Mouse (Mus musculus) kidney, embryonic 14.5 days (tissue): ENCODE measurements at regions not wholly inside any gene's neighbourhood (a gene's known extent, or its start where the extent isn't known, plus 50 kb on each side); places are given as distances from the start of the nearest gene placed in this dataset.

Experiments
- ATAC-seq: fragments of 200-750 bp; cut with Nextera tagmentation; 2 replicates; pipeline ENCODE4 v1.8.0; 2017; ENCODE audit warnings: moderate number of reproducible peaks, mild to moderate bottlenecking, moderate TSS enrichment, moderate library complexity; ENCODE audit not compliant: low FRiP score, low TSS enrichment
- H3K27ac ChIP-seq: fragments of 300-500 bp; sonication (generic); 2 replicates; pipeline ENCODE4 v1.5.1; 2014; ENCODE audit warnings: low read depth, mild to moderate bottlenecking, low read length, moderate library complexity, mixed read lengths
- H3K27me3 ChIP-seq: fragments of 300-500 bp; sonication (generic); 2 replicates; pipeline ENCODE4 v1.6.1; 2014; ENCODE audit warnings: mild to moderate bottlenecking, low read length; ENCODE audit not compliant: control insufficient read depth, insufficient read depth
- H3K36me3 ChIP-seq: fragments of 300-500 bp; sonication (generic); 2 replicates; pipeline ENCODE4 v1.6.1; 2014; ENCODE audit warnings: low read length, mixed read lengths; ENCODE audit not compliant: control insufficient read depth, insufficient read depth
- H3K4me1 ChIP-seq: fragments of 300-500 bp; sonication (generic); 2 replicates; pipeline ENCODE4 v1.6.1; 2014; ENCODE audit warnings: low read length, mixed read lengths; ENCODE audit not compliant: control insufficient read depth, insufficient read depth
- H3K4me2 ChIP-seq: fragments of 300-500 bp; sonication (generic); replicated peaks from 2 replicates; pipeline ENCODE4 v1.6.1; 2014; ENCODE audit warnings: low read depth, mild to moderate bottlenecking, low read length
- H3K4me3 ChIP-seq: fragments of 300-500 bp; sonication (generic); 2 replicates; pipeline ENCODE4 v1.5.1; 2014; ENCODE audit warnings: mild to moderate bottlenecking, low read length
- H3K9ac ChIP-seq: fragments of 300-500 bp; sonication (generic); 2 replicates; pipeline ENCODE4 v1.6.1; 2014; ENCODE audit warnings: low read depth, mild to moderate bottlenecking, low read length, moderate library complexity
- H3K9me3 ChIP-seq: fragments of 300-500 bp; sonication (generic); 2 replicates; pipeline ENCODE4 v1.6.1; 2016; ENCODE audit warnings: low read length; ENCODE audit not compliant: control insufficient read depth
- WGBS: fragments of 180-500 bp; shearing (Covaris S2); extraction: QIAGEN DNeasy Blood & Tissue Kit; methylation state at CpG from one replicate; pipeline ENCODE4 v1.1.7; 2014; 5-methylcytosine and 5-hydroxymethylcytosine counted together

DNA sequence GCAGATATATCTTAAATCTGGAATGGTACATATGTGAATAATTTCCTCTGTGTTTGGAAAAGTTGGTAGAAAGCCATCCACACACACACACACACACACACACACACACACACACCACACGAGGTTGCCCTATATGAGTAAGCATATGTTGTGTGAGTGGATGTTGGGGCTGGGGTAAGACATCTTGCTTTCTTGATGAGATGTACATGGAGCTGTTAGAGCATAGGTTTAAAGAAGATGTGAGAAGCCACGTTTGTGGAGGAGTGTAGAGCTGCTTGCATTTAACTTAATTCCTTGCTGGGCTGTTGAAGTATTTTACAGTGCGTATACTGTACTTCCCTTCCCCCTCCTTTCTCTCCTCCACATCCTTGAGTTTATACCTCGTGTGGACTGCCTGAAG lies 147.8 kb downstream of the Vrk1 start:
- H3K4me3 ChIP-seq, result no peak overlapping the region
- no peaks in the 10 kb centered on the region for H3K9me3 ChIP-seq
- 65% methylated on average over 4 of the region's 4 CpGs for WGBS
- H3K4me1 ChIP-seq, result no peaks in the 10 kb centered on the region
- ATAC-seq, result no peak
- H3K27ac ChIP-seq, result no peak overlapping the region
- H3K9ac ChIP-seq, result no peak overlapping the region
- no peaks in the 10 kb centered on the region for H3K36me3 ChIP-seq
- no peak overlapping the region for H3K4me2 ChIP-seq
- H3K27me3 ChIP-seq, result no peaks in the 10 kb centered on the region

DNA sequence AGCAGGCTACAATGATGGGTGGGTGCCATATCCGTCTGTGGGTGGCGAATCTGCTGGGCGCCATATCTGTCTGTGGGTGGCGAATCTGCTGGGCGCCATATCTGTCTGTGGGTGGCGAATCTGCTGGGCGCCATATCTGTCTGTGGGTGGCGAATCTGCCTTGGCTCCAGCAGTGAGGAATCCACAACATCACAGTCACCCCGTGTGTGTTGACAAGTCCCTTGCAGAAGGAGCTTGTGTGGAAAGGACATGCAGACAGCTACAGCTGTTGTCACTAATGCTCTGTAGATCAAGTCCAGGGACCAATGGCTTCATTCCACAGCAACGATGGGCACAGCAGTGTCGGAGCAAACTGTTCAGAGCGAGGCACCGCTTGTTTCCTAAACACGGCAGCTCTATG lies 148.6 kb downstream of the Vrk1 start:
- Histone ChIP-seq H3K4me1 (no peaks in the 10 kb centered on the region), H3K9me3 (no peaks in the 10 kb centered on the region), H3K36me3 (no peaks in the 10 kb centered on the region), H3K9ac (no peak overlapping the region), H3K27ac (no peak overlapping the region), H3K27me3 (no peaks in the 10 kb centered on the region), H3K4me3 (no peak overlapping the region), H3K4me2 (no peak overlapping the region)
- WGBS, result 91% methylated on average over 14 of the region's 14 CpGs
- ATAC-seq, result no peak

DNA sequence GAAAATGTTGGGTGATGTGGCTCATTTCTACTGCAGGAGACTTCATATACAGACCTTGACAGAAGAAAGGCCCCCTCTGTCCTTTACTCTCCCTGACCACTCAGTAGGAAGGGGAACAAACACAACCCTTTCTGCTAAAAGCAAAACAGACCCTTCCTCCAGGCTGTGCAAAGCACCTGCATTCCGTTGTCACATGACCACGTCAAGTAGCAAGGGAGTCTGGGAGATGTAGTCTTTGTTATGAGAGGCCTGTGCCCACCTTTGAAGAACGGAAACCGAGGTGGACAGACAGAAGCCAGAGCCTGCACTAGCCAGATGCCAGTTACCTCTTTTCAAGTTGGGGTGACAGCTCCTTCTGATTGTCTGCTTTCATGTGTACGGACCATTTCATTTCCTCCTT lies 161.3 kb downstream of the Vrk1 start:
- no peak for ATAC-seq
- 61% methylated on average over 5 of the region's 5 CpGs for whole genome bisulfite sequencing
- no peaks in the 10 kb centered on the region for H3K9me3 ChIP-seq
- H3K9ac ChIP-seq, result no peak overlapping the region
- no peaks in the 10 kb centered on the region for H3K36me3 ChIP-seq
- H3K27ac ChIP-seq, result no peak overlapping the region
- peaks cover 24% of the 10 kb centered on the region for H3K27me3 ChIP-seq
- peaks cover 5% of the 10 kb centered on the region; the same call in 1 of the 2 replicates for H3K4me1 ChIP-seq
- no peak overlapping the region for H3K4me2 ChIP-seq
- no peak overlapping the region for H3K4me3 ChIP-seq

DNA sequence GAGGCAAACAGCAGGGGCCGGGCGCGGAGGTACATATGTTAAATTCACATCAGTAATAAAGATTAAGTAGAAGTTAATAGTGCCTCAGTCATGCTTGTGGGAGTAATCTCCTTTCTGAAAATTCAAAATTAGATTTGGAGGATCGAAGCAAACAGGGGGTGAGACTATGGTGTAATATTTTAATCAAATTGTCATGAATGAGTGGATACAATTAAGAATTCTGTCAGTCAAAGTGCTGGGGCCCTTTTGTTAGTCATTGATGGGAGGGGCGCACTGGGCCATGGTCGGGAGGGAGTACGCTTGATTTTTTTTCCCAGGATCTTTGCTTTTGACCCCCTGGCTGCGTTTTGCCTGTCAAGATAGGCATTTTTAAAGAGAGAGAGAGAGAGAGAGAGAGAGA lies 163.2 kb downstream of the Vrk1 start:
- no peaks in the 10 kb centered on the region for H3K9me3 ChIP-seq
- no peak overlapping the region for H3K27ac ChIP-seq
- no peak overlapping the region for H3K4me3 ChIP-seq
- no peak overlapping the region for H3K9ac ChIP-seq
- H3K27me3 ChIP-seq, result peaks cover 24% of the 10 kb centered on the region
- 23% methylated on average over 8 of the region's 8 CpGs for WGBS
- ATAC-seq, result no peak
- no peak overlapping the region for H3K4me2 ChIP-seq
- H3K36me3 ChIP-seq, result no peaks in the 10 kb centered on the region
- H3K4me1 ChIP-seq, result peaks cover 5% of the 10 kb centered on the region; the same call in 1 of the 2 replicates

DNA sequence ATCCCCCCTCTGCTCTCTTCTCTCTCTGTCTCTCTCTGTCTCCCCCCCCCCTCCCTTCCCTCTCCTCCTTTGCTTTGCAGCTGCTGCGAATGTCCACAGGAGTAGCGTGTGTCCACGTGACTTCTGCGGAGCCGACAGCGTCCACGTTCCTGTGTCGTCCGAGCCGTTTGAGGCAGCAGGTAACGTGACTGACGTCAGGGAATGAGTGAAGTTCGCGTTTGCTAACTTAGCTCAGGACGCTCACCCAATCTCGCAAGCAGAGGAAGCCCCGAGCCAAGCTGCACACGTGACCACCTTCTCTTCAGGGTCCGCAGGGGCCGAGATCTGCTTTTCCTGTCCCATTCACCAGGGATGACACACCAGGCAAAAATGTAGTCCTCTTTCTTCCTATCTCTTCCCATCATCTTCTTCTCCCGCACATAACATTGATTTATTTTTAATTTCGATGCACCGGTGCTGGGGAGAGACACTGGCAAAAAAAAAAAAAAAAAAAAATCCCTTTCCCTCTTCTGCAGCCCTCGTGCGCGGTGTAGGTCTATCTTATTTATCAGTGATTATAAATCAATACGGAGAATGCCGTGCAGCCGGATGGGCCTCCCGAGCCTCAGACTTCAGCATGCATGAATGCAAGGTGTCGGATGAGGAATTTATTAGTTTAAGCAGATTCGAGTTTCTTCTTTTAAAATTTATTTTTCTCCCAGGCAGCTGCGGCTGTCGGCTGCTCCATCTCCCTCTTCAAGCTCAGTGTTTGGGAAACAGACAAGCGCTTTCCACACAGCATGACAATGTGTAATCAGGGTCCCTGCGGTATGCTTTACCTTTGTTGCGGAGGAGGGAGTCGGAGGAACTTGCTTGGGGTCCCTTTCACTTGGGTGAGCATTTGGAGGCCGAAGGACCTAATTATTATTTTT lies 164.3 kb downstream of the Vrk1 start:
- ATAC-seq, result peak; percentile 55; the same call in 1 of the 2 replicates
- Histone ChIP-seq H3K36me3 (no peaks in the 10 kb centered on the region), H3K27me3 (peaks cover 24% of the 10 kb centered on the region), H3K4me1 (peaks cover 5% of the 10 kb centered on the region; the same call in 1 of the 2 replicates), H3K4me3 (peak overlapping the region; percentile 43), H3K27ac (no peak overlapping the region), H3K9me3 (no peaks in the 10 kb centered on the region), H3K4me2 (peak overlapping the region; percentile 74), H3K9ac (peak overlapping the region; percentile 18; the same call in 1 of the 2 replicates)
- under 1% methylated on average over 39 of the region's 39 CpGs for whole genome bisulfite sequencing

DNA sequence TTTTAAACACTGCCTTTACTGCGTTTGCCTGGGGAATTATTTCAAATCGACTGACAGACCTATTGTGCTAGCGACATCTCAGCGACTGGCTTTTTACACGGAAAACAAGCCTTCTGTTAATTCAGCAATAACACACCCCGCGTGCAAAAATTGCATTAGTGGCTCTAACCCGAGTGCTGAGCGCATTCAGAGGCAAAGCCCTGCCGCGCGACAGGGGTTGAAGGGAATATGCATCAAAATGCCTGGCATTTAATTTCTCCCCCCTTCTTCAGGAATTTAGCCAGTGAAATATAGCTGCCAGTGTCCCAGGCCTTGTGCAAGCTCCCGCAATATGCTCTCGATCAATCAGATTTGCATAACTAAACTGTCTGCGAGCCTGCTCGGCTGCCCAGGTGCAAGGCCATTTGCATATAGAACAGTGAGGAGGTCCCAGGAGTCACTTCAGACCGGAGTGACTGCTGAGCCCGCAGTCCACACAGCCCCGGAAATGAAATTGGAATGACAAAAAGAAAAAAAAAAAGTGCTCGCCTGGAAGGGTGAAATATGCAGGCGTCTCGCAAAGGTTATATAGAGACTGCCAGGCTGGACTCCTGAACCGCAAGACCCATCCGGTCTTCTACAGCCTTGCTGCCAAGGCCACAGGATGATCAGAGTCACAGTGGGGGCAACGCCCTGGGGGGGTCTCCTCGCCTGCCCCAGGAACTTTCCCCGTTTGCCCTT lies 165.1 kb downstream of the Vrk1 start:
- 3% methylated on average over 27 of the region's 27 CpGs for WGBS
- Histone ChIP-seq H3K9me3 (no peaks in the 10 kb centered on the region), H3K4me1 (peaks cover 5% of the 10 kb centered on the region; the same call in 1 of the 2 replicates), H3K4me2 (peak overlapping the region; percentile 74), H3K9ac (no peak overlapping the region; the same call in 1 of the 2 replicates), H3K27ac (no peak overlapping the region), H3K27me3 (peaks cover 24% of the 10 kb centered on the region), H3K36me3 (no peaks in the 10 kb centered on the region), H3K4me3 (peak overlapping the region; percentile 43)
- ATAC-seq, result no peak

DNA sequence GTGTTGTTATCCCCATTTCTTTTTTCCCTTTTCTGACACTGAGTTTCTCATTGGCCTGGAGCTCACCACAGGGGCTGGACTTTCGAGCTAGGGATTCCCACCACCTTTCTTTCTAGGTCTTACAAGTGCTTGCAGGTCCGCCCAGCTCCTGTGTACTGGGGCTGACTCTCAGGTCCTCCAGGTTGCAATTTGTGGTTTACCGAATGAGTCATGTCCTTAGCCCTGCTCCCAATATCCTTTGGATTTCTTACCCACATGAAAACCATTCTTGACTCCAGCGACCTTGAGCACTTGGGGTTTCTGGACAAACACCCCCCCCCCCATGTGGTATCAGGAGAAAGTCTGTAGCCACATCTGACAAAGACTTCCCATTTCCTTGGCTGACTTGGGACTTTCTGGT lies 167.3 kb downstream of the Vrk1 start:
- no peak overlapping the region for H3K27ac ChIP-seq
- H3K36me3 ChIP-seq, result no peaks in the 10 kb centered on the region
- no peaks in the 10 kb centered on the region for H3K9me3 ChIP-seq
- ATAC-seq, result no peak
- H3K9ac ChIP-seq, result no peak overlapping the region
- H3K27me3 ChIP-seq, result peaks cover 20% of the 10 kb centered on the region
- WGBS, result 73% methylated on average over 4 of the region's 4 CpGs
- H3K4me2 ChIP-seq, result no peak overlapping the region
- peaks cover 5% of the 10 kb centered on the region; the same call in 1 of the 2 replicates for H3K4me1 ChIP-seq
- H3K4me3 ChIP-seq, result no peak overlapping the region

DNA sequence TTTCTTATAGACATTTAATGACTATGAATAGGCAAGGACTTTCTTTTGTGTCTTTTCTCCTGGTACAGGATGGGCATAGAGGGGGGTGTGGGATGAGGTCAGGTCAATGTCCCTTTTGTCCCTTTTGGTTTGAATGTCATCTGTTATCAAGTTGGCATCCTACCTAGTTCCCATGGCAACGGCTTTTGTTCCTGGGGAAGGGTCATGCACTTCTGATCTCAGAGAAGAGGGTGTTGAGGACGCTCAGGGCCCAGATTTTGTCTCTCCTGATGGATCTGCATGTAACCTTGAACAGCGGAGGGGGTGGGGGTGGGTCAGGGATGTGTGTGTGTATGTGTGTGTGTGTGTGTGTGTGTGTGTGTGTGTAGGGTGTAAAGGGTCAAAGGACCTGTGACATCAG lies 167.8 kb downstream of the Vrk1 start:
- H3K4me3 ChIP-seq, result no peak overlapping the region
- ATAC-seq, result no peak
- WGBS, result 76% methylated on average over 3 of the region's 3 CpGs
- no peaks in the 10 kb centered on the region for H3K36me3 ChIP-seq
- no peak overlapping the region for H3K9ac ChIP-seq
- H3K4me2 ChIP-seq, result no peak overlapping the region
- no peak overlapping the region for H3K27ac ChIP-seq
- peaks cover 5% of the 10 kb centered on the region; the same call in 1 of the 2 replicates for H3K4me1 ChIP-seq
- no peaks in the 10 kb centered on the region for H3K9me3 ChIP-seq
- peaks cover 15% of the 10 kb centered on the region for H3K27me3 ChIP-seq
